In genomic region chr2:166324439-166324838, GRCm38 (mm10) we compare ENCODE assay signal across 7 mouse cellular contexts.
DNase-seq lines count a peak whose midpoint lies in the region; ATAC-seq lines count a peak whose summit lies in the region.

No protein-coding gene starts in this region.

- no peak overlapping the region for H3K9ac ChIP-seq in kidney, embryonic 15.5 days
- H3K9ac ChIP-seq in midbrain, embryonic 15.5 days, result no peak overlapping the region

- no peaks in the 10 kb centered on the region for H3K27me3 ChIP-seq in kidney, embryonic 15.5 days
- no peaks in the 10 kb centered on the region for H3K27me3 ChIP-seq in midbrain, embryonic 15.5 days (replicated peaks)

- H3K4me1 ChIP-seq in kidney, embryonic 15.5 days, result peaks cover 58% of the 10 kb centered on the region
- peaks cover 17% of the 10 kb centered on the region for H3K4me1 ChIP-seq in midbrain, embryonic 15.5 days

- no peak overlapping the region for H3K4me3 ChIP-seq in kidney, embryonic 15.5 days (replicated peaks)
- no peak overlapping the region for H3K4me3 ChIP-seq in midbrain, embryonic 15.5 days

- no peak overlapping the region for H3K4me2 ChIP-seq in kidney, embryonic 15.5 days
- H3K4me2 ChIP-seq in midbrain, embryonic 15.5 days, result no peak overlapping the region

- ATAC-seq in kidney, embryonic 15.5 days (replicated peaks; ENCODE audit: low FRiP score), result peak; percentile 81
- peak; percentile 67 for ATAC-seq in midbrain, embryonic 15.5 days (replicated peaks)

- 20% methylated on average over 10 of the region's 10 CpGs for WGBS in kidney, embryonic 15.5 days
- 26% methylated on average over 10 of the region's 10 CpGs for WGBS in midbrain, embryonic 15.5 days

- peak; percentile 41 for DNase-seq in right cerebral cortex, adult 18-20 months
- no peak for DNase-seq in right cerebral cortex, postnatal 36 days (ENCODE audit: low spot score in 2 of 2)
- DNase-seq in frontal cortex, postnatal 10 days (ENCODE audit: low spot score in 2 of 2), result peak; percentile 35 to 40
- no peak for DNase-seq in T-cell, adult 2 months (ENCODE audit: low spot score)
- DNase-seq in cerebellum, adult 9-10 months, result no peak

- H3K27ac ChIP-seq in kidney, embryonic 15.5 days, result peak overlapping the region; percentile 72
- peak overlapping the region; percentile 21; the same call in 1 of the 2 replicates for H3K27ac ChIP-seq in midbrain, embryonic 15.5 days

- no peaks in the 10 kb centered on the region for H3K36me3 ChIP-seq in kidney, embryonic 15.5 days
- no peaks in the 10 kb centered on the region for H3K36me3 ChIP-seq in midbrain, embryonic 15.5 days (replicated peaks)

- H3K9me3 ChIP-seq in kidney, embryonic 15.5 days (replicated peaks), result no peaks in the 10 kb centered on the region
- H3K9me3 ChIP-seq in midbrain, embryonic 15.5 days, result no peaks in the 10 kb centered on the region

Comparison
In these comparisons a context has a peak if more than half of its experiments do, and no peak if none do; other contexts are left out.
1. DNase-seq: peak in right cerebral cortex, adult 18-20 months (single experiment) and frontal cortex, postnatal 10 days (2 of 2); none in right cerebral cortex, postnatal 36 days (0 of 2), T-cell, adult 2 months (single experiment) and cerebellum, adult 9-10 months (single experiment).